Mouse (Mus musculus) frontal cortex, adult 2 months (tissue): ENCODE results near the gene Tacc2. TPM values are rescaled to one million over a fixed set of nuclear protein-coding genes. Genes with fewer than 3 reads are reported as not detected.

Source experiments
- DNase-seq, 2 experiments: peaks; one replicate each; pipeline ENCODE4 v3.0.0; 2022; ENCODE audit warnings: low spot score in 1 of 2; ENCODE audit errors: extremely low spot score in 1 of 2
- polyA plus RNA-seq: library from polyadenylated mRNA; depleted of rRNA; stranded (reverse); fragments of >200 nt; gene quantifications from 2 replicates; pipeline ENCODE4 v1.2.3, GENCODE M21; 2012

Gene Tacc2
- polyA plus RNA-seq, 1 experiment = 49.3 TPM

- DNase-seq = no peak
These were observed 134.6 kb downstream of the Tacc2 start for GRCm38 (mm10) chr7:130711851-130712250.

GRCm38 (mm10) chr7:130713319-130713718 lies 136.1 kb downstream of the Tacc2 start:
- DNase-seq = no peak

GRCm38 (mm10) chr7:130715467-130715866 lies 138.2 kb downstream of the Tacc2 start:
- no peak for DNase-seq

- DNase-seq = no peak
These were observed 139.1 kb downstream of the Tacc2 start for GRCm38 (mm10) chr7:130716341-130716740.

GRCm38 (mm10) chr7:130716989-130717388 lies 139.8 kb downstream of the Tacc2 start:
- no peak for DNase-seq

GRCm38 (mm10) chr7:130719931-130720598 lies 142.8 kb downstream of the Tacc2 start:
- no peak for DNase-seq

- DNase-seq = no peak
These were observed 143.6 kb downstream of the Tacc2 start for GRCm38 (mm10) chr7:130720646-130721335.

GRCm38 (mm10) chr7:130726185-130726584 lies 148.9 kb downstream of the Tacc2 start:
- DNase-seq = peak in 1 of 2 experiments; percentile 27

GRCm38 (mm10) chr7:130726724-130727422 lies 149.6 kb downstream of the Tacc2 start:
- DNase-seq = no peak

GRCm38 (mm10) chr7:130727560-130727959 lies 150.3 kb downstream of the Tacc2 start:
- no peak for DNase-seq

GRCm38 (mm10) chr7:130731792-130732191 lies 154.6 kb downstream of the Tacc2 start:
- DNase-seq = no peak

GRCm38 (mm10) chr7:130732908-130733307 lies 155.7 kb downstream of the Tacc2 start:
- DNase-seq = no peak

GRCm38 (mm10) chr7:130733423-130733822 lies 156.2 kb downstream of the Tacc2 start:
- DNase-seq = no peak

- DNase-seq = no peak
These were observed 157.1 kb downstream of the Tacc2 start for GRCm38 (mm10) chr7:130734195-130734787.

- DNase-seq = no peak
These were observed 163.9 kb downstream of the Tacc2 start for GRCm38 (mm10) chr7:130741099-130741498.

- DNase-seq = no peak
These were observed 166.2 kb downstream of the Tacc2 start for GRCm38 (mm10) chr7:130743239-130744025.

GRCm38 (mm10) chr7:130749165-130749564 lies 171.9 kb downstream of the Tacc2 start:
- no peak for DNase-seq

- DNase-seq = peak in 1 of 2 experiments; percentile 39
These were observed 173.7 kb downstream of the Tacc2 start for GRCm38 (mm10) chr7:130750752-130751490.

- no peak for DNase-seq
These were observed 174.4 kb downstream of the Tacc2 start for GRCm38 (mm10) chr7:130751678-130752077.

- peak in 1 of 2 experiments; percentile 35 for DNase-seq
These were observed 177.6 kb downstream of the Tacc2 start for GRCm38 (mm10) chr7:130754790-130755189.
